Mouse (Mus musculus) stomach, postnatal 0 days (tissue): ENCODE data around the gene Adamtsl1. TPM values are rescaled to one million over a fixed set of nuclear protein-coding genes. Genes with fewer than 3 reads are reported as not detected.

Source experiments
- ATAC-seq: fragments of 200-750 bp; cut with Nextera tagmentation; 2 replicates; pipeline ENCODE4 v1.8.0; 2017; ENCODE audit not compliant: low FRiP score, low TSS enrichment
- DNase-seq: peaks from one replicate; pipeline ENCODE4 v3.0.0-alpha.2; 2016; ENCODE audit warnings: low spot score
- H3K27ac ChIP-seq: fragments of 300-500 bp; sonication (generic); replicated peaks from 2 replicates; pipeline ENCODE4 v1.5.1; 2014; ENCODE audit warnings: mild to moderate bottlenecking, control low read depth
- H3K27me3 ChIP-seq: fragments of 300-500 bp; sonication (generic); 2 replicates; pipeline ENCODE4 v1.6.1; 2014; ENCODE audit warnings: low read length; ENCODE audit not compliant: control insufficient read depth, insufficient read depth
- H3K36me3 ChIP-seq: fragments of 300-500 bp; sonication (generic); 2 replicates; pipeline ENCODE4 v1.6.1; 2014; ENCODE audit warnings: low read length, mixed read lengths; ENCODE audit not compliant: control insufficient read depth, insufficient read depth
- H3K4me1 ChIP-seq: fragments of 300-500 bp; sonication (generic); replicated peaks from 2 replicates; pipeline ENCODE4 v1.6.1; 2014; ENCODE audit warnings: antibody characterized with exemption; ENCODE audit not compliant: control insufficient read depth, insufficient read depth
- H3K4me2 ChIP-seq: fragments of 300-500 bp; sonication (generic); replicated peaks from 2 replicates; pipeline ENCODE4 v1.6.1; 2014; ENCODE audit warnings: low read depth, mild to moderate bottlenecking, control low read depth, moderate library complexity
- H3K4me3 ChIP-seq: fragments of 300-500 bp; sonication (generic); 2 replicates; pipeline ENCODE4 v1.5.1; 2014; ENCODE audit warnings: low read depth, low read length, control low read depth
- H3K9ac ChIP-seq: fragments of 300-500 bp; sonication (generic); 2 replicates; pipeline ENCODE4 v1.6.1; 2014; ENCODE audit warnings: mild to moderate bottlenecking, low read length, control low read depth, mixed read lengths
- H3K9me3 ChIP-seq: fragments of 300-500 bp; sonication (generic); 2 replicates; pipeline ENCODE4 v1.6.1; 2016; ENCODE audit warnings: low read length; ENCODE audit not compliant: control insufficient read depth
- CTCF ChIP-seq: IDR thresholded peaks from 2 replicates; pipeline ENCODE4 v1.5.1; 2016; ENCODE audit warnings: antibody characterized with exemption, low read depth, mild to moderate bottlenecking, moderate library complexity
- EP300 ChIP-seq: optimal IDR thresholded peaks from 2 replicates; pipeline ENCODE3; 2016; ENCODE audit warnings: antibody characterized with exemption
- WGBS: fragments of 180-500 bp; shearing (Covaris S2); extraction: QIAGEN DNeasy Blood & Tissue Kit; methylation state at CpG from one replicate; pipeline ENCODE4 v1.1.7; 2014; 5-methylcytosine and 5-hydroxymethylcytosine counted together
- polyA plus RNA-seq: library from polyadenylated mRNA; unstranded; fragments of >200 nt; fragmentation: Nextera tagmentation; extraction: Ambion mirVana; gene quantifications from 2 replicates; pipeline ENCODE4 v1.2.1, GENCODE M21; 2015

Gene Adamtsl1
- polyA plus RNA-seq, 1 experiment from 2014 or later = 7.3 TPM

- no peak overlapping the region for H3K4me3 ChIP-seq
- DNase-seq = no peak
- H3K9ac ChIP-seq = no peak overlapping the region
- no peak overlapping the region for H3K4me2 ChIP-seq
- 59% methylated on average over 4 of the region's 4 CpGs for WGBS
- no peaks in the 10 kb centered on the region for H3K27me3 ChIP-seq
- TF ChIP-seq CTCF = no peak
- TF ChIP-seq EP300 = no peak
- H3K9me3 ChIP-seq = no peaks in the 10 kb centered on the region
- no peaks in the 10 kb centered on the region for H3K4me1 ChIP-seq
- H3K27ac ChIP-seq = no peak overlapping the region
- no peaks in the 10 kb centered on the region for H3K36me3 ChIP-seq
- ATAC-seq = no peak
Measured at GRCm38 (mm10) chr4:86302095-86302494, 788.1 kb downstream of the Adamtsl1 start.

DNA sequence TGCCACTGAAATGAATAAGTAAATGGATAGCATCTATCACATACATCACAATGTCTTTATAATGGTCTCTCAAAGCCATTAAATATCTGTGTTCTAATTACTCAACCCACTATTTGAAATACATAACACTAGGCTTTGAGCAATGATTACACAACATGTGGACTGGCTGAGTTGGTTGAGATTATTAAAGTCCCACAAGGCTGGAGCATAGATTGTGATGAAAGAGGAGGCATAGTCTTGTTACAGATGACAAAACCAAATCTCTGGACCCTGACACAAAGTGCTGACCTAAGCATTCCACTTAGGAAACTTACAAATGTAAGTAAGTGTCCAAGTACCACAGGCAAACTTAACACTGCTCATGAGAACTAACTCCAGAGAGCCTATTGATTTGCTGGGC, 792.8 kb downstream of the Adamtsl1 start:
- Histone ChIP-seq H3K27me3 (no peaks in the 10 kb centered on the region), H3K27ac (no peak overlapping the region), H3K36me3 (no peaks in the 10 kb centered on the region), H3K9ac (no peak overlapping the region), H3K4me2 (no peak overlapping the region), H3K4me1 (no peaks in the 10 kb centered on the region), H3K9me3 (no peaks in the 10 kb centered on the region), H3K4me3 (no peak overlapping the region)
- ATAC-seq (no peak), DNase-seq (no peak)
- TF ChIP-seq CTCF (no peak), EP300 (no peak)

GRCm38 (mm10) chr4:86309178-86309577, 795.2 kb downstream of the Adamtsl1 start:
- no peaks in the 10 kb centered on the region for H3K4me1 ChIP-seq
- H3K9me3 ChIP-seq = no peaks in the 10 kb centered on the region
- no peaks in the 10 kb centered on the region for H3K27me3 ChIP-seq
- no peak overlapping the region for H3K9ac ChIP-seq
- ATAC-seq (no peak), DNase-seq (no peak)
- TF ChIP-seq CTCF (no peak), EP300 (no peak)
- no peaks in the 10 kb centered on the region for H3K36me3 ChIP-seq
- 58% methylated on average over 2 of the region's 2 CpGs for WGBS
- no peak overlapping the region for H3K27ac ChIP-seq
- H3K4me2 ChIP-seq = no peak overlapping the region
- no peak overlapping the region for H3K4me3 ChIP-seq

GRCm38 (mm10) chr4:86310806-86311730, 797.1 kb downstream of the Adamtsl1 start:
- DNase-seq (no peak), ATAC-seq (no peak)
- 62% methylated on average over 7 of the region's 7 CpGs for WGBS
- no peaks in the 10 kb centered on the region for H3K4me1 ChIP-seq
- no peak for TF ChIP-seq EP300
- no peak for TF ChIP-seq CTCF
- no peak overlapping the region for H3K27ac ChIP-seq
- H3K4me2 ChIP-seq = no peak overlapping the region
- H3K4me3 ChIP-seq = no peak overlapping the region
- H3K36me3 ChIP-seq = no peaks in the 10 kb centered on the region
- H3K9me3 ChIP-seq = no peaks in the 10 kb centered on the region
- no peak overlapping the region for H3K9ac ChIP-seq
- H3K27me3 ChIP-seq = no peaks in the 10 kb centered on the region

DNA sequence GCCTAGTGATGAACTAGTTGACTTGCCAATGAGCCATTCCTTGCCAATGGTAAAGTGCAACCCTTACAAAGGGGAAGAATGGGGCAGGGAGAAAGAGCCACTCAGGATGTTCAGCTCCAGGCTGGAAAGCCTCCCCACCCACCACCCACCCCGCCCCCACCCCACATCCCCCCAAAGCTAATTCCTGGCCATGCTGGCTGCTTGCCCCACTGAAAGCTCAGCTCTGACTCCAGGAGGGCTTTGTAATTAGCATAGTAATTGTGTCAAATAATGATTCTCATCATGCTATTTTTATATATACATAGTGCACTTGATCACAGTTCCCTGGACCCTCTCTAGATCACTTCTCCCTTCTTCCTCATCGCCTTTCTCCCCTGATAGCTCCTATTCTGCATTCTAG, 798.4 kb downstream of the Adamtsl1 start:
- H3K4me1 ChIP-seq = no peaks in the 10 kb centered on the region
- ATAC-seq (no peak), DNase-seq (no peak)
- H3K4me3 ChIP-seq = no peak overlapping the region
- no peak overlapping the region for H3K4me2 ChIP-seq
- H3K9ac ChIP-seq = no peak overlapping the region
- H3K27me3 ChIP-seq = no peaks in the 10 kb centered on the region
- 93% methylated on average over 2 of the region's 2 CpGs for WGBS
- H3K27ac ChIP-seq = no peak overlapping the region
- H3K9me3 ChIP-seq = no peaks in the 10 kb centered on the region
- TF ChIP-seq EP300 (no peak), CTCF (no peak)
- H3K36me3 ChIP-seq = no peaks in the 10 kb centered on the region

- H3K9me3 ChIP-seq = no peaks in the 10 kb centered on the region
- no peak overlapping the region for H3K9ac ChIP-seq
- H3K36me3 ChIP-seq = no peaks in the 10 kb centered on the region
- H3K27me3 ChIP-seq = no peaks in the 10 kb centered on the region
- TF ChIP-seq CTCF = no peak
- H3K4me1 ChIP-seq = no peaks in the 10 kb centered on the region
- ATAC-seq = no peak
- 46% methylated on average over 3 of the region's 3 CpGs for WGBS
- H3K4me2 ChIP-seq = no peak overlapping the region
- H3K27ac ChIP-seq = no peak overlapping the region
- H3K4me3 ChIP-seq = no peak overlapping the region
- DNase-seq = no peak
Measured at GRCm38 (mm10) chr4:86314442-86314841, 800.5 kb downstream of the Adamtsl1 start.
